Mouse (Mus musculus) midbrain, embryonic 11.5 days (tissue): Measurements from ENCODE around the gene Fbxo34. TPM values are rescaled to one million over a fixed set of nuclear protein-coding genes. Genes with fewer than 3 reads are reported as not detected.

Experiments used
- ATAC-seq: fragments of 200-750 bp; cut with Nextera tagmentation; 2 replicates; pipeline ENCODE4 v1.8.0; 2017; ENCODE audit warnings: moderate TSS enrichment, moderate library complexity; ENCODE audit not compliant: low FRiP score
- DNase-seq: peaks from one replicate; pipeline ENCODE4 v3.0.0; 2015; ENCODE audit warnings: low spot score; ENCODE audit errors: missing footprints
- H3K27ac ChIP-seq: fragments of 300-500 bp; sonication (generic); 2 replicates; pipeline ENCODE4 v1.5.1; 2014; ENCODE audit warnings: low read depth, low read length
- H3K27me3 ChIP-seq: fragments of 300-500 bp; sonication (generic); 2 replicates; pipeline ENCODE4 v1.6.1; 2014; ENCODE audit warnings: mild to moderate bottlenecking, low read length, moderate library complexity, mixed read lengths; ENCODE audit not compliant: control insufficient read depth, insufficient read depth
- H3K36me3 ChIP-seq: fragments of 300-500 bp; sonication (generic); 2 replicates; pipeline ENCODE4 v1.6.1; 2014; ENCODE audit warnings: mild to moderate bottlenecking, low read length, moderate library complexity, mixed read lengths; ENCODE audit not compliant: control insufficient read depth, insufficient read depth
- H3K4me1 ChIP-seq: fragments of 300-500 bp; sonication (generic); 2 replicates; pipeline ENCODE4 v1.6.1; 2014; ENCODE audit warnings: low read length; ENCODE audit not compliant: control insufficient read depth, insufficient read depth
- H3K4me2 ChIP-seq: fragments of 300-500 bp; sonication (generic); 2 replicates; pipeline ENCODE4 v1.6.1; 2014; ENCODE audit warnings: mild to moderate bottlenecking, moderate library complexity
- H3K4me3 ChIP-seq: fragments of 300-500 bp; sonication (generic); 2 replicates; pipeline ENCODE4 v1.5.1; 2014; ENCODE audit warnings: low read depth, low read length
- H3K9ac ChIP-seq: fragments of 300-500 bp; sonication (generic); 2 replicates; pipeline ENCODE4 v1.6.1; 2014; ENCODE audit warnings: low read length
- H3K9me3 ChIP-seq: fragments of 300-500 bp; sonication (generic); 2 replicates; pipeline ENCODE4 v1.6.1; 2016; ENCODE audit warnings: low read length; ENCODE audit not compliant: control insufficient read depth
- WGBS: fragments of 180-500 bp; shearing (Covaris S2); extraction: QIAGEN DNeasy Blood & Tissue Kit; methylation state at CpG from one replicate; pipeline ENCODE4 v1.1.7; 2014; 5-methylcytosine and 5-hydroxymethylcytosine counted together
- polyA plus RNA-seq: library from polyadenylated mRNA; unstranded; fragments of >200 nt; fragmentation: Nextera tagmentation; extraction: Ambion mirVana; gene quantifications from 2 replicates; pipeline ENCODE4 v1.2.1, GENCODE M21; 2014

Gene Fbxo34
- polyA plus RNA-seq, 1 experiment from 2014 or later: 24.0 TPM

GRCm38 (mm10) chr14:47576687-47577086 lies 126.5 kb downstream of the Fbxo34 start:
- Histone ChIP-seq H3K9me3 (no peaks in the 10 kb centered on the region), H3K4me3 (no peak overlapping the region), H3K27me3 (no peaks in the 10 kb centered on the region), H3K27ac (no peak overlapping the region), H3K36me3 (no peaks in the 10 kb centered on the region), H3K9ac (no peak overlapping the region), H3K4me2 (no peak overlapping the region), H3K4me1 (no peaks in the 10 kb centered on the region)
- ATAC-seq (no peak), DNase-seq (no peak)
- WGBS: 66% methylated on average over 4 of the region's 4 CpGs

- WGBS: 86% methylated on average over 2 of the region's 2 CpGs
- no peak for DNase-seq
- ATAC-seq: no peak
- Histone ChIP-seq H3K4me3 (no peak overlapping the region), H3K27me3 (no peaks in the 10 kb centered on the region), H3K4me1 (no peaks in the 10 kb centered on the region), H3K4me2 (no peak overlapping the region), H3K9ac (no peak overlapping the region), H3K27ac (no peak overlapping the region), H3K9me3 (no peaks in the 10 kb centered on the region), H3K36me3 (no peaks in the 10 kb centered on the region)
These were observed 127.9 kb downstream of the Fbxo34 start for GRCm38 (mm10) chr14:47578086-47578485.

- 54% methylated on average over 1 of the region's 1 CpGs for WGBS
- H3K4me1 ChIP-seq: no peaks in the 10 kb centered on the region
- no peak overlapping the region for H3K4me2 ChIP-seq
These were observed 131.1 kb downstream of the Fbxo34 start for GRCm38 (mm10) chr14:47581280-47581679.

More at GRCm38 (mm10) chr14:47581280-47581679, 131.1 kb downstream of the Fbxo34 start:
- no peak overlapping the region for H3K27ac ChIP-seq
- H3K9ac ChIP-seq: no peak overlapping the region
- ATAC-seq (no peak), DNase-seq (no peak)
- H3K9me3 ChIP-seq: no peaks in the 10 kb centered on the region
- H3K4me3 ChIP-seq: no peak overlapping the region
- no peaks in the 10 kb centered on the region for H3K27me3 ChIP-seq
- H3K36me3 ChIP-seq: no peaks in the 10 kb centered on the region

Other genes starting within 250 kb of the Fbxo34 start
- gene Wdhd1, start 173.6 kb upstream of the Fbxo34 start, polyA plus RNA-seq: 47.3 and 48.1 TPM in 2 replicates
- gene Socs4, start 173.5 kb upstream of the Fbxo34 start, polyA plus RNA-seq: 5.8 and 8.3 TPM in 2 replicates
- 91.0 and 97.6 TPM in 2 replicates for gene Mapk1ip1l, start 152.2 kb upstream of the Fbxo34 start, polyA plus RNA-seq
- gene Lgals3, start 82.7 kb upstream of the Fbxo34 start, polyA plus RNA-seq: 0.33 and 0.81 TPM in 2 replicates
- 61.2 and 69.4 TPM in 2 replicates for gene Dlgap5, start 32.0 kb upstream of the Fbxo34 start, polyA plus RNA-seq
- gene Atg14, start 120.2 kb downstream of the Fbxo34 start, polyA plus RNA-seq: 18.7 and 20.0 TPM in 2 replicates
- gene Ktn1, start 198.0 kb downstream of the Fbxo34 start, polyA plus RNA-seq: 111 and 118 TPM in 2 replicates